Mouse (Mus musculus) liver, embryonic 16.5 days (tissue): ENCODE measurements at regions not wholly inside any gene's neighbourhood (a gene's known extent, or its start where the extent isn't known, plus 50 kb on each side); places are given as distances from the start of the nearest gene placed in this dataset.

ENCODE experiments used
- ATAC-seq: fragments of 200-750 bp; cut with Nextera tagmentation; 2 replicates; pipeline ENCODE4 v1.8.0; 2017; ENCODE audit warnings: low read depth, mild to moderate bottlenecking, moderate number of reproducible peaks, moderate library complexity
- H3K27ac ChIP-seq: fragments of 300-500 bp; sonication (generic); 2 replicates; pipeline ENCODE4 v1.5.1; 2014; ENCODE audit warnings: mild to moderate bottlenecking, low read length
- H3K27me3 ChIP-seq: fragments of 300-500 bp; sonication (generic); 2 replicates; pipeline ENCODE4 v1.6.1; 2014; ENCODE audit warnings: low read depth, low read length, mixed read lengths; ENCODE audit not compliant: control insufficient read depth, insufficient read depth
- H3K36me3 ChIP-seq: fragments of 300-500 bp; sonication (generic); 2 replicates; pipeline ENCODE4 v1.6.1; 2014; ENCODE audit warnings: mild to moderate bottlenecking; ENCODE audit not compliant: control insufficient read depth, insufficient read depth
- H3K4me1 ChIP-seq: fragments of 300-500 bp; sonication (generic); 2 replicates; pipeline ENCODE4 v1.6.1; 2014; ENCODE audit warnings: low read depth, low read length, mixed read lengths; ENCODE audit not compliant: control insufficient read depth
- H3K4me2 ChIP-seq: fragments of 300-500 bp; sonication (generic); 2 replicates; pipeline ENCODE4 v1.6.1; 2014; ENCODE audit warnings: low read depth, low read length, mixed read lengths
- H3K4me3 ChIP-seq: fragments of 300-500 bp; sonication (generic); 2 replicates; pipeline ENCODE4 v1.5.1; 2014; ENCODE audit warnings: low read depth, mild to moderate bottlenecking, low read length
- H3K9ac ChIP-seq: fragments of 300-500 bp; sonication (generic); 2 replicates; pipeline ENCODE4 v1.6.1; 2014; ENCODE audit warnings: low read depth, low read length
- H3K9me3 ChIP-seq: fragments of 300-500 bp; sonication (generic); replicated peaks from 2 replicates; pipeline ENCODE4 v1.6.1; 2016; ENCODE audit warnings: low read length; ENCODE audit not compliant: control insufficient read depth
- WGBS: fragments of 180-500 bp; shearing (Covaris S2); extraction: QIAGEN DNeasy Blood & Tissue Kit; methylation state at CpG from one replicate; pipeline ENCODE4 v1.1.7; 2014; ENCODE audit not compliant: insufficient replicate concordance; 5-methylcytosine and 5-hydroxymethylcytosine counted together

DNA sequence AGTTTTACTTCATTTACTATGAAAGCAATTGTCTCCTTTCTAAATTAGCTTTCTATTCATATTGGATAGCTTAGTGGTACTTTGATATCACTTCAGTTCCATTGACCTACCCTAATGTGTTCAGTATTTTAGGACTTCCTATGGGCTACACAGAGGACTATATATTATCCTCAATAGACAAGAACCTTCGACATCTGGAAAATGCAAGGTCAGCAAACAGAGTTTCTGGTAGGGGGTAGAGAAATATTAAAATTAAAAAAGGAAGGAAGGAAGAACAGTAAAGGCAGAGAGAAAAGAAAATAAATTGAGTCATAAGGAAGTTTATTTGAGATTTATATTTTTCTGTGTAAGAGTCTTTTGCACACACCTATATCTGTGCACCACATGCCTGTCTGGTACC lies 107.4 kb upstream of the Insig1 start:
- WGBS = 53% methylated on average over 1 of the region's 1 CpGs
- ATAC-seq = no peak
- Histone ChIP-seq H3K27ac (no peak overlapping the region), H3K36me3 (no peaks in the 10 kb centered on the region), H3K4me2 (no peak overlapping the region), H3K4me3 (no peak overlapping the region), H3K27me3 (no peaks in the 10 kb centered on the region), H3K9ac (no peak overlapping the region), H3K4me1 (no peaks in the 10 kb centered on the region), H3K9me3 (no peaks in the 10 kb centered on the region)

DNA sequence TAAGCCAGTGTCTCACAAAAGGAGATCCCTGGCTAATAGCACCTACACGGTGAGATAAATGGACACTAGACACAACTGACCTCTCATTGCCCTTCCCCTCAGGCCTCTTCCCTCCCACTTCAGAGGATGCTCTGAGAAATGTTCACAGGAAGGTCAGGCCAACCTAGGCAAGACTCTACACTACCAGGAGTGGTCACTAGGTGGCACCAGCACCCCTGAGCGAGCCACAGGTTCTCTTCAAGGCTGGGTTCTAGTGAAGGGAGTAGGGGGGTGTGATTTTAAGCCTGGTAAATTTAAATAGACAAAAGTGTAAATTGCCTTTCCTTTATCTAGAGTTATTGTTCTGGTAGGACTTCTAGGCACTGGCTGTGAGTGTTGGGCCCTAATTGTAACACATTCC lies 76.0 kb upstream of the Insig1 start:
- WGBS = 11% methylated on average over 2 of the region's 2 CpGs
- no peak for ATAC-seq

DNA sequence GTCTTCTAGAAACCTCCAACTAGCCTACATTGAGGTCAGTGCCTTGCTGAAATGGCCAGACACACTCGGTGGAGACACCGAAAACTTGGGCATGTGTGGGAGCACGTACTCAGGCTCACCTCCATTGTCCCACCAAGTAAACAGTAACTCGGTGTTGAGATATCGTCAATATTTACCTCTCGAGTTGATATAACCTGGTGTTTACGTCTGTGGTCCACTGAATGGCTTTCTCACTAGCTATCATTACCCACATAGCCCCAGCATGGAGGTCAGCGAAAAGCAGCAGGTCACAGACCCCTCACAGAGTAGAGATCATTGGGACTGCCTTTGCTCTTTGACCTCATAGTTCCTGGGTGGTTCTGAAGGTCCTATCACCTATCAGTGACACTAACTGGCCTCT lies 73.4 kb upstream of the Insig1 start:
- Histone ChIP-seq H3K27me3 (no peaks in the 10 kb centered on the region), H3K4me3 (no peak overlapping the region), H3K9me3 (no peaks in the 10 kb centered on the region), H3K4me2 (no peak overlapping the region), H3K36me3 (no peaks in the 10 kb centered on the region), H3K9ac (no peak overlapping the region), H3K27ac (no peak overlapping the region), H3K4me1 (no peaks in the 10 kb centered on the region)
- peak; percentile 78 for ATAC-seq
- 57% methylated on average over 8 of the region's 8 CpGs for WGBS

More for the DNA sequence above, 76.0 kb upstream of the Insig1 start:
- H3K9ac ChIP-seq = no peak overlapping the region
- no peak overlapping the region for H3K4me3 ChIP-seq
- H3K9me3 ChIP-seq = no peaks in the 10 kb centered on the region
- H3K4me2 ChIP-seq = no peak overlapping the region
- H3K4me1 ChIP-seq = no peaks in the 10 kb centered on the region
- H3K27ac ChIP-seq = no peak overlapping the region
- no peaks in the 10 kb centered on the region for H3K27me3 ChIP-seq
- H3K36me3 ChIP-seq = no peaks in the 10 kb centered on the region

DNA sequence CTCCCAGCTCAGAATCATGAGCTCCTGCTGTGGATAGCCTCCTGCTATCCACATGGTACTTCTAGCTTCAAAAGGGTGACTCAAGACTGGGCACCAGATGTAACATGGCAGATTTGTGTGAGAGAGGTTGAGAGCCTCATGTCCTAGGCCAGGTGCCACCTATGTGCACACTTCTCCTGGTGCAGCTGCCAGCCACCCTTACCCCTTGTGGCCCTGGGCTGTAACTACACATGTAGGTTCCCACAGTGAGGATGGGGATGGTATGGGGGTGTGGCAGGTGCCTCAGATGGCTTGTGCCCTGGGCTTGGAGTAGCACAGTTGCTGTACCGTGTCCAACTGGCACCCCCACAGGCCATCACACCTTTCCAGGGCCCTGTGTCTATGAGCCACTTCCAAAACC lies 68.2 kb upstream of the Insig1 start:
- H3K27ac ChIP-seq = no peak overlapping the region
- H3K36me3 ChIP-seq = no peaks in the 10 kb centered on the region
- ATAC-seq = no peak
- H3K9me3 ChIP-seq = no peaks in the 10 kb centered on the region
- H3K4me2 ChIP-seq = no peak overlapping the region
- H3K9ac ChIP-seq = no peak overlapping the region
- H3K4me1 ChIP-seq = no peaks in the 10 kb centered on the region; the same call in none of the 2 replicates
- H3K4me3 ChIP-seq = no peak overlapping the region
- 73% methylated on average over 1 of the region's 1 CpGs for WGBS
- no peaks in the 10 kb centered on the region for H3K27me3 ChIP-seq

DNA sequence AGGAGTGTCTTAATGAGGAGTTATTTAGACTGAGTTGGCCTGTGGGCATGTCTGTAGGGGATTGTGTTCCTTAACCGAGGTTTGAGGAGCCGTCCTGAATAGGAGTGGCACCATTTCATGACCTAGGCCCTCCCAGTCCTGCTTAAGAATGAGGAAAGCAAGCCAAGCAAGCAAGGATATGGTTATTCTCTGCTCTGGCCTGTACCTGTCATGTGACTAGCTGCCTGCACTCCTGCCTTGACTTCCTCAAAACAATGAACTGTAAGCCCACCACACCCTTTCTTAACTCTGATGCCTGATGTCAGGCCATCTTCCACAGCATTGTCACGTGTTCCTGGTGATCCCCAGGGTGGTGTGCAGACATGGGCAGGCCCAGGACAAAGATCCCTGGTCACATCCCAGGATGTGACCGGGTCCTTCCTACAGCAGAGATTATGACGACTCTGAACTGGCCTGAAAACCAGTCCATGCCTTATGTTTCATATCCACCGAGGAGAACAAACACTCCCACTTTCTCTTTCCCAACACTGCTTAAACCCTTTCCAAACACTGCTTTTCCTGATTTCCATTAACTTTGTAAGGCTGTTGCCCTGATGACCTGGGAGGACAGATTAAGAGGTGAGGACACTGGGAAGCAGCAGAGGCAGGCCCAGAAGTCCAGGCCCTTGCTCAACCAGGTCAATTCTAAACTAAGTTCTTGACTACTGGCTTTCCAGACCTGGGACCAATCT lies 67.2 kb upstream of the Insig1 start:
- Histone ChIP-seq H3K4me3 (no peak overlapping the region), H3K9ac (no peak overlapping the region), H3K36me3 (no peaks in the 10 kb centered on the region), H3K27me3 (no peaks in the 10 kb centered on the region), H3K4me1 (no peaks in the 10 kb centered on the region; the same call in none of the 2 replicates), H3K27ac (0 out of 2 replicates have a peak overlapping the region, but pooled peaks have one; percentile 33), H3K9me3 (no peaks in the 10 kb centered on the region), H3K4me2 (no peak overlapping the region)
- WGBS = 44% methylated on average over 6 of the region's 6 CpGs
- peak; percentile 56 for ATAC-seq

DNA sequence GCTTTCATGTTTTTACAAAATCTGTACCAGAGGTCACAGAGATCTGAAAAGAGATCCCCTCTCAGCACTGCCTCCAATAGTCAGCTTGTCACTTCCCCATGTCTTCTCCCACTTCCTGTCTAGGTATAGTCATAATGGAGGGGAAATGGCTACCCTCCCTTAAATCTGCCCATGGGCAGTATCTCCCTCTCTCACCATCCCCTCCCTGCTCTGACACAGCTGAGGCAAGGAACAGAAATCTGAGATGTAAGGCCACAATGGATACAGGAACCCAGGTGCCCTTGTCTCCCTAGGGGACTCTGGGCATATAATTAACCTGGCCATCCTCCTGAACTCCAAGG lies 66.7 kb upstream of the Insig1 start:
- no peak overlapping the region for H3K9ac ChIP-seq
- H3K27me3 ChIP-seq = no peaks in the 10 kb centered on the region
- H3K4me1 ChIP-seq = no peaks in the 10 kb centered on the region; the same call in none of the 2 replicates
- no peaks in the 10 kb centered on the region for H3K36me3 ChIP-seq
- no peak for ATAC-seq
- H3K4me2 ChIP-seq = no peak overlapping the region
- H3K4me3 ChIP-seq = no peak overlapping the region
- H3K27ac ChIP-seq = 0 out of 2 replicates have a peak overlapping the region, but pooled peaks have one; percentile 33
- H3K9me3 ChIP-seq = no peaks in the 10 kb centered on the region

DNA sequence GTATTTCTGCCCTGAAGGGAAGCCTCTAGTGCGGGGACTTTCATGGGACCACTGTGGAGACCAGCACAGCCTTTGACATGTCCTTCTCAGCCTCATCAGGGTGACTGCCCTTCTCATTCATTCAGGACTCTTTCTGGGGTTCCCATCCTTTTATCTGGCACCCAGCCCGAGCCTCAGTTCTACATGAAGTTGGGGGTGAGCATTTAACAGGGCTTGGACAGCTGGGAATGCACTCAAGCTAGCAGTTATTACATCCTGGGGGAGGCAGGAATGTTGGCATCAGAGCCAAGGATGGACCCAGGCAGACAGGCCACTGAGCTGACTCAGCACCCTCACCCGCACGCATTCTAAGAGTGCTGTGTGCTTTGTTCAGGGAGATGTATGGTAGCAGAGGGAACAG lies 61.8 kb upstream of the Insig1 start:
- WGBS = 53% methylated on average over 4 of the region's 4 CpGs
- no peak overlapping the region for H3K9ac ChIP-seq
- no peaks in the 10 kb centered on the region for H3K27me3 ChIP-seq
- H3K4me2 ChIP-seq = no peak overlapping the region
- H3K4me3 ChIP-seq = no peak overlapping the region
- H3K27ac ChIP-seq = no peak overlapping the region
- no peaks in the 10 kb centered on the region; the same call in none of the 2 replicates for H3K4me1 ChIP-seq
- H3K36me3 ChIP-seq = no peaks in the 10 kb centered on the region
- no peaks in the 10 kb centered on the region for H3K9me3 ChIP-seq
- no peak for ATAC-seq

DNA sequence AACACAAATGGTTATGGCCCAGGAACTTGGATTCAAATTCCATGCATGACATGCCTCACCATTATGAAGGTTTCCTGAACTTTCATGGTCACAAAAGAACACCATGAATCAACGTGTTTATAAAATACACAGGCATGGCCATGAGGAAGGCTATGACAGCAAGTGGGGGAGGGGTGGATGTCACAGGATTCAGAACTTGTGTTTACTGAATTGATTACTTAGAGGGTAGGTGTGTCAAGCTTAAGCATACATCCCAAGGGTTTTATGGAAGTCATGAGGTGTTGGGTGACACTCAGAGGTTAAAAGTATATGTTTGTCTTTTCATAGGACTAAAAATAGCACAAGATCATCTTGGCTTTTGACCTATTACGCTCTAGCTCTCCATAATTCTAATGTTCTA lies 61.3 kb upstream of the Insig1 start:
- no peak overlapping the region for H3K4me2 ChIP-seq
- H3K27me3 ChIP-seq = no peaks in the 10 kb centered on the region
- H3K9ac ChIP-seq = no peak overlapping the region
- no peaks in the 10 kb centered on the region for H3K9me3 ChIP-seq
- ATAC-seq = peak; percentile 51
- H3K27ac ChIP-seq = no peak overlapping the region
- no peaks in the 10 kb centered on the region; the same call in 1 of the 2 replicates for H3K4me1 ChIP-seq
- H3K4me3 ChIP-seq = no peak overlapping the region
- WGBS = 42% methylated on average over 2 of the region's 2 CpGs
- H3K36me3 ChIP-seq = no peaks in the 10 kb centered on the region

DNA sequence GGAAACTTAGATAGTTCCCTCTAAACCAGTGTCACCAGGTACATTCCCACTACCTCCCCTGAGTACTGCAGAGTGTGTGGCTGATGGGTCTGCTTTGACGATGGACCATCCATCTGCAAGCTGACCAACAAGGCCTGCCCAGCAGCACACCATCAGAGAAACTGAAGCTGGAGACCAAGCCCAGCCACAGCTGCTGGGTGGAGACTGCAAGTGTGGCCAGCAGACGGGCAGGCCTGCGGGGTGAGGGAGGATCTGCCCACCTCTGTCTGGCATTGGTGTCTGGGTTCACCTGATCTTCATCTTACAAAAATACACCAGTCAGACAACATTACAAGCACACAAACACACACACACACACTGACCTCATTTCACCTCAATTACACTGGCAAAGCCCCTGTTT lies 60.6 kb upstream of the Insig1 start:
- no peaks in the 10 kb centered on the region for H3K36me3 ChIP-seq
- H3K27ac ChIP-seq = no peak overlapping the region
- H3K4me2 ChIP-seq = no peak overlapping the region
- H3K4me1 ChIP-seq = no peaks in the 10 kb centered on the region; the same call in 1 of the 2 replicates
- H3K4me3 ChIP-seq = no peak overlapping the region
- no peak for ATAC-seq
- no peaks in the 10 kb centered on the region for H3K27me3 ChIP-seq
- no peak overlapping the region for H3K9ac ChIP-seq
- H3K9me3 ChIP-seq = no peaks in the 10 kb centered on the region
- 62% methylated on average over 3 of the region's 3 CpGs for WGBS
